In genomic region chr4:76282886-76283285, GRCm38 (mm10) we compare ENCODE assay signal across 11 mouse cellular contexts.
"Had no signal": no experiment of that assay in that cellular context is flagged by ENCODE, and none has a peak within 500 bp of the region (broad histone marks: within the 10 kb centered on the region; RNA-seq: fewer than 3 reads in every experiment).

No protein-coding gene starts in this region.

- H3K4me3 ChIP-seq: kidney, embryonic 15.5 days; limb, embryonic 15.5 days; liver, embryonic 12.5 days; midbrain, embryonic 15.5 days had no signal

- H3K9me3 ChIP-seq: kidney, embryonic 15.5 days; limb, embryonic 15.5 days; liver, embryonic 12.5 days; midbrain, embryonic 15.5 days had no signal

- ATAC-seq: liver, embryonic 12.5 days; midbrain, embryonic 15.5 days had no signal

- DNase-seq: kidney, postnatal 14 days; lung, embryonic 14.5 days; lung, postnatal 10 days; lung, postnatal 4 days; thymus, adult 18-20 months; thymus, postnatal 25 days had no signal

- H3K36me3 ChIP-seq: kidney, embryonic 15.5 days; limb, embryonic 15.5 days; liver, embryonic 12.5 days; midbrain, embryonic 15.5 days had no signal

- H3K4me1 ChIP-seq: limb, embryonic 15.5 days; liver, embryonic 12.5 days had no signal

- H3K27me3 ChIP-seq: kidney, embryonic 15.5 days; limb, embryonic 15.5 days; liver, embryonic 12.5 days; midbrain, embryonic 15.5 days had no signal

- H3K27ac ChIP-seq: kidney, embryonic 15.5 days; limb, embryonic 15.5 days; liver, embryonic 12.5 days; midbrain, embryonic 15.5 days had no signal

- H3K4me2 ChIP-seq: kidney, embryonic 15.5 days; limb, embryonic 15.5 days; liver, embryonic 12.5 days; lung, embryonic 14.5 days; midbrain, embryonic 11.5 days; midbrain, embryonic 15.5 days had no signal

- H3K9ac ChIP-seq: kidney, embryonic 15.5 days; limb, embryonic 15.5 days; liver, embryonic 12.5 days; lung, embryonic 14.5 days; midbrain, embryonic 15.5 days had no signal
